Mouse (Mus musculus) heart, adult 2 months (tissue): ENCODE data around the gene Snrpa.

Experiments used
- CTCF ChIP-seq: fragments of 200-600 bp; IDR thresholded peaks from 2 replicates; pipeline ENCODE4 v1.8.1; 2022; ENCODE audit warnings: antibody characterized with exemption, mild to moderate bottlenecking, moderate library complexity
- EP300 ChIP-seq: fragments of 200-500 bp; IDR thresholded peaks from 2 replicates; pipeline ENCODE4 v1.6.1; 2011; ENCODE audit warnings: low read depth, low read length, control low read depth; ENCODE audit not compliant: insufficient read depth
- POLR2A ChIP-seq: fragments of 200-500 bp; IDR thresholded peaks from 2 replicates; pipeline ENCODE4 v1.6.1; 2011; ENCODE audit warnings: mild to moderate bottlenecking, low read depth, low read length, control low read depth; ENCODE audit not compliant: insufficient read depth

- no peak for TF ChIP-seq CTCF
- TF ChIP-seq EP300, result no peak
- TF ChIP-seq POLR2A, result no peak
These were observed 31.6 kb upstream of the Snrpa start for GRCm38 (mm10) chr7:27227676-27228075.
